Comparison of ENCODE assay signal across 8 mouse cellular contexts in the genomic region with DNA sequence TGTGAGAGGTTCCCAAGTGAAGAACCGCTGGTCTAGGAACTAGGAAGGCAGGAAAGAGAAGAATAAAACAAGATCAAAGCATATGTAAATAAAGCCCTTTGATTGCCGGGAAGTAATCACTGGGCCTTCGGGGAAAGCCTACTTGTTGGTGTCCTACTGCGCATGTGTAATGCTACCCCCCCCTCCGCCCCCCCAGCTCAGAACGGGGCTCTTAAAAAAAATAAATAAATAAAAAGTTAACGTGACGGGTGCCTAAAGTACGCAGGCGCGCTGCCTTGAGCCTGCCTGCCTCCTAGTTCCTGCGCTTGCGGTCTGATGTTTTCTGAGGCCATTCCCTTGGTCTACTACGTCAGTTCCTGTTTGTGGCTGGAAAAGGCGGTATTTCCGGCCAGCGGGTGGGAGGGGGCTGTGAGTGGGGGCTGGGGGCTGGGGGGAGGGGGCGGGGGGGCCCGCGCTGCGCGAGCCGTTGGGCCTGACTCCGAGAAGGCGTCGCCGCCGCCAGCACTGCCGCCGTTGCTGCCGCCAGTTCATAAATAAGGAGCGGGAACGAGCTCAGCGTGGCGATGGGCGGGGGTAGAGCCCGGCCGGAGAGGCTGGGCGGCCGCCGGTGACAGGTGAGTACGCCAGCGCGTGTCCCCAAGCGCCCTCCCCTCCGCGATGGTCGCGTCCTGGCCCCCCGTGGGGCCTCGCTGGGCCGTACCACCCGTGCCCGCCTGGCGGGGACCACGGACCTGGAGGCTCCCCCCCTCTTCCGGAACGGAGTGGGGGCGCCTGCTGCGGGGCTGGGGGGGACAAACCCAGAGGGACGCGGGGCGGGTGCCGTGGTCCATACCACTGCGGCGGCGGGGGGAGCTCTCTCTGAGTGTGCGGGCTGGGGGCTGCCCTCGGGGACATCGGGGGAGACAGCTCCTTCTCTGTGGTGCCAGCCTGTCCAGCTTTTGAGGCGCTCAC. TPM values are rescaled to one million over a fixed set of nuclear protein-coding genes. Genes with fewer than 3 reads are reported as not detected.
DNase-seq lines count a peak whose midpoint lies in the region; ATAC-seq lines count a peak whose summit lies in the region.

A gene (plus strand): TSS at position 287 of the 951 bp plus-strand sequence.

- peaks cover 34% of the 10 kb centered on the region for H3K4me1 ChIP-seq in hindbrain, embryonic 10.5 days (replicated peaks)

- H3K36me3 ChIP-seq in hindbrain, embryonic 10.5 days = peaks cover 16% of the 10 kb centered on the region

- H3K4me3 ChIP-seq in hindbrain, embryonic 10.5 days = peak within 1 kb of the TSS; percentile 85

- H3K27me3 ChIP-seq in hindbrain, embryonic 10.5 days (ENCODE audit: insufficient read depth, poor library complexity, severe bottlenecking) = no peaks in the 10 kb centered on the region

- ATAC-seq in frontal cortex, adult (ENCODE audit: low TSS enrichment) = peak; percentile 91

- peak within 1 kb of the TSS; percentile 98 for H3K27ac ChIP-seq in hindbrain, embryonic 10.5 days

- H3K9me3 ChIP-seq in hindbrain, embryonic 10.5 days = no peaks in the 10 kb centered on the region

- peak; percentile 98 for DNase-seq in Muller cell, postnatal 12 days (ENCODE audit: inconsistent ontology term)
- DNase-seq in cerebellum, adult 9-10 months = peak; percentile 97
- peak; percentile 96 for DNase-seq in hindbrain, embryonic 10.5 days (ENCODE audit: low spot score)
- peak; percentile 94 to 98 for DNase-seq in layer of hippocampus, postnatal 14 days (ENCODE audit: low spot score in 2 of 2)
- peak; percentile 91 for DNase-seq in lung, postnatal 14 days
- DNase-seq in retina, adult 2 months (ENCODE audit: low read depth, low spot score) = peak; percentile 97
- DNase-seq in thymus, postnatal 36 days = peak; percentile 94 to 96

- WGBS in hindbrain, embryonic 10.5 days = under 1% methylated on average over 71 of the region's 71 CpGs

RNA-seq across cellular contexts. Expression of the gene that starts here (rescaled TPM):
- polyA plus RNA-seq in hindbrain, embryonic 10.5 days (2016; fragmentation: Nextera tagmentation; extraction: Ambion mirVana) = 89.0 and 93.5 TPM in 2 replicates
- total RNA-seq in layer of hippocampus, postnatal 14 days (2021) = 100 to 1,000 TPM in 1 of 2 experiments, 10 to 100 TPM in 1; 93.7 to 103 TPM

Comparison
In these comparisons a context has a peak if more than half of its experiments do, and no peak if none do; other contexts are left out.
1. Peak in every context shown above with its lines: DNase-seq, ATAC-seq, H3K4me3 ChIP-seq and H3K27ac ChIP-seq.